Mouse (Mus musculus): ENCODE results near the gene Scarf1.

DNA sequence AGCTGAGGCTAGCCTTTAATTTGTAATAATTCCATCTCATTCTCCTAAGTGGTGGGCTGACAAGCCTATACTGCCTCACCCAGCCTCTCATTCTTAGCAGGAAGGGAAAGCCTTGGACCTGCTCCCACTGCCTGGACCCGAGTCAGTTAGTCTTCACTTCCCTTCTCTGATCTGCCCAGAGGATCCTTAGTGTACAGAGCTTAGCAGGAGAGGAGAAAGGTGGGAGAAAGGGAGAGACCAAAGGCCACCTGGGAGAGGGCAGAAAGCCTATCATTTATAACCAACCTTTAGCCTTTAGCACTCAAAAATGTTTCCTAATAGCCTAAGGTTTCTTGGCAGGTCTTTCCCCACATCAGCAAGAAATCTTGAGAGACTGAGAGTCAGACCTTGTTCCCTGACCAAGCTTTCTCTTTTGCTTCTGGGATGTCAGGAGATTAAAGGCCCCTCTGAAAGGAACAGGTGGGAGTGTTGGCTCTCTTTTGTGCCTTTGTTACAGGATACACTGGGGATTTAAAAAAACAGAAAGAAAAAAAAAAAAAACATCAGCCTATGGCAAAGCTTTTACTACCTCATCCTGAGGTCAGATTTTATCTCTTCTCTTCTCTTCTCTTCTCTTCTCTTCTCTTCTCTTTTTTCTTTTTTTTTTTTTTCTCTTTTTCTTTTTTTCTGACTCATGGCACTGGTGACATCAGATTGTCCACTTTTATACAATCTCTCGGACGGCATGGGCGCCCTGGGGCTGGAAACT lies 21.1 kb downstream of the Scarf1 start:
- TF ChIP-seq POLR2A (IDR thresholded peaks at IDR 0.05; ENCODE audit: low read depth, low read length) (no peak), CTCF (conservative IDR thresholded peaks at IDR 0.05; ENCODE audit: insufficient read depth, insufficient read length, low read depth, low read length) (no peak)

All from kidney, adult 2 months (tissue).